Mouse (Mus musculus) myocyte (in vitro differentiated cells): Measurements from ENCODE around the gene Capn11. TPM values are rescaled to one million over a fixed set of nuclear protein-coding genes. Genes with fewer than 3 reads are reported as not detected.

Experiments used
- H3K27me3 ChIP-seq: one replicate; pipeline ENCODE4 v1.6.1; 2011; ENCODE audit not compliant: control insufficient read depth, insufficient read depth, insufficient read length
- H3K36me3 ChIP-seq: one replicate; pipeline ENCODE4 v1.6.1; 2011; ENCODE audit not compliant: control insufficient read depth, insufficient read depth
- H3K4me2 ChIP-seq: one replicate; pipeline ENCODE4 v1.6.1; 2011; ENCODE audit warnings: low read depth, control low read depth
- H3K4me3 ChIP-seq: one replicate; pipeline ENCODE4 v1.5.1; 2011; ENCODE audit warnings: mild to moderate bottlenecking, control low read depth, moderate library complexity
- H3K79me2 ChIP-seq: one replicate; pipeline ENCODE4 v1.6.1; 2011; ENCODE audit not compliant: control insufficient read depth, insufficient read depth
- H3ac ChIP-seq: one replicate; pipeline ENCODE4 v1.6.1; 2011; ENCODE audit not compliant: control insufficient read depth, insufficient read length
- CEBPB ChIP-seq: IDR thresholded peaks from 2 replicates; pipeline ENCODE4 v1.6.1; 2011; ENCODE audit warnings: mild to moderate bottlenecking, moderate library complexity; ENCODE audit not compliant: poor library complexity, insufficient read depth, severe bottlenecking
- E2F4 ChIP-seq: IDR thresholded peaks from one replicate; pipeline ENCODE4 v1.6.1; 2011; ENCODE audit warnings: mild to moderate bottlenecking, control low read depth, moderate library complexity; ENCODE audit not compliant: insufficient read depth
- MAX ChIP-seq: IDR thresholded peaks from one replicate; pipeline ENCODE4 v1.6.1; 2011; ENCODE audit warnings: low read depth, mild to moderate bottlenecking, control low read depth
- MYOD1 ChIP-seq, 3 experiments: IDR thresholded peaks; one replicate each; pipeline ENCODE4 v1.6.1; 2011; ENCODE audit warnings: control low read depth in 2 of 3, low read depth in 2 of 3, mild to moderate bottlenecking in 2 of 3, moderate library complexity in 1 of 3; ENCODE audit not compliant: insufficient read length in 2 of 3, control insufficient read depth in 1 of 3
- MYOG ChIP-seq, 3 experiments: IDR thresholded peaks; one replicate each; pipeline ENCODE4 v1.6.1; 2011; ENCODE audit warnings: control low read depth in 2 of 3, low read depth in 2 of 3, mild to moderate bottlenecking in 2 of 3; ENCODE audit not compliant: insufficient read length in 2 of 3, control insufficient read depth in 1 of 3, insufficient read depth in 1 of 3
- POLR2A ChIP-seq: IDR thresholded peaks from one replicate; pipeline ENCODE4 v1.6.1; 2011; ENCODE audit warnings: low read depth, mild to moderate bottlenecking, control low read depth, moderate library complexity; ENCODE audit not compliant: insufficient read length
- POLR2AphosphoS2 ChIP-seq: IDR thresholded peaks from one replicate; pipeline ENCODE4 v1.6.1; 2011; ENCODE audit warnings: low read depth, control low read depth; ENCODE audit not compliant: insufficient read length
- REST ChIP-seq: IDR thresholded peaks from one replicate; pipeline ENCODE4 v1.6.1; 2011; ENCODE audit warnings: mild to moderate bottlenecking, control low read depth, moderate library complexity; ENCODE audit not compliant: insufficient read depth, insufficient read length
- SRF ChIP-seq: IDR thresholded peaks from one replicate; pipeline ENCODE4 v1.6.1; 2011; ENCODE audit warnings: low read depth; ENCODE audit not compliant: control insufficient read depth, insufficient read length
- TCF12 ChIP-seq: IDR thresholded peaks from one replicate; pipeline ENCODE4 v1.6.1; 2011; ENCODE audit warnings: mild to moderate bottlenecking, control low read depth; ENCODE audit not compliant: poor library complexity, insufficient read depth, severe bottlenecking
- TCF3 ChIP-seq: IDR thresholded peaks from one replicate; pipeline ENCODE4 v1.6.1; 2011; ENCODE audit warnings: low read depth, control low read depth; ENCODE audit not compliant: insufficient read length
- USF1 ChIP-seq: IDR thresholded peaks from one replicate; pipeline ENCODE4 v1.6.1; 2011; ENCODE audit warnings: low read depth, mild to moderate bottlenecking, control low read depth, moderate library complexity
- polyA plus RNA-seq: library from polyadenylated mRNA; unstranded; fragments of >200 nt; fragmentation: generic; extraction: Trizol; gene quantifications from one replicate; pipeline ENCODE4 v1.2.1, GENCODE M21; 2012; ENCODE audit warnings: missing spikeins

Capn11 gene
- polyA plus RNA-seq, 1 experiment, result 0.38 TPM

GRCm38 (mm10) chr17:45582715-45583355 lies 76.3 kb downstream of the Capn11 start:
- no peak for TF ChIP-seq TCF3
- TF ChIP-seq USF1, result no peak
- TF ChIP-seq SRF, result no peak
- TF ChIP-seq CEBPB, result no peak
- no peak for TF ChIP-seq TCF12
- TF ChIP-seq POLR2A, result no peak
- TF ChIP-seq POLR2AphosphoS2, result no peak
- no peak for TF ChIP-seq MYOD1 (IDR thresholded peaks at IDR 0.05; ENCODE audit: control insufficient read depth in 1 of 3, insufficient read length in 2 of 3, low read depth in 2 of 3)
- no peak for TF ChIP-seq E2F4
- no peak for TF ChIP-seq REST
- no peak for TF ChIP-seq MAX
- no peak for TF ChIP-seq MYOG (IDR thresholded peaks at IDR 0.05; ENCODE audit: control insufficient read depth in 1 of 3, insufficient read depth in 1 of 3, insufficient read length in 2 of 3, low read depth in 2 of 3)
- Histone ChIP-seq H3K4me2 (peak overlapping the region; percentile 8), H3ac (no peak overlapping the region), H3K36me3 (peaks cover 28% of the 10 kb centered on the region), H3K27me3 (no peaks in the 10 kb centered on the region), H3K4me3 (no peak overlapping the region), H3K79me2 (no peaks in the 10 kb centered on the region)

DNA sequence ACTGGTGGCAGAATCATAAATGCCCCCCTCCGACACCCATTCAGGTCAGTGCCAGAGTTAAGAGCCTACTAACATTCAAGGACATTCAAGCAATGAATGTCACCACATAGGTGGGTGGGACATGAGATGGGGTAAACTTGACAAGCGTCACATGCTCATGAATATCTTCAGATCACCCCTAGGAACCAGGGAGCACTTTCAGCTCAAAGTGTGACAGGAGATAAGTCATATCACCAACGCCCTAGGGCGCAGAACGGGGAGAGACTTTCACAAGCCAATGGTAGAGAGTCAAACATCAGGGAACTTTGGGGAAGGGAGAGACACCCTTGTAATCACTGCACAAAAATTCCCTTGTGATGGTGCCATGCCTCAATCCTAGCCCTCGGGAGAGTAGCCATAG lies 76.9 kb downstream of the Capn11 start:
- TF ChIP-seq MYOG (IDR thresholded peaks at IDR 0.05; ENCODE audit: control insufficient read depth in 1 of 3, insufficient read depth in 1 of 3, insufficient read length in 2 of 3, low read depth in 2 of 3) (no peak), E2F4 (no peak), POLR2A (no peak), USF1 (no peak), POLR2AphosphoS2 (no peak)
- no peaks in the 10 kb centered on the region for H3K79me2 ChIP-seq
- H3K36me3 ChIP-seq, result peaks cover 24% of the 10 kb centered on the region
- H3K4me3 ChIP-seq, result no peak overlapping the region
- H3ac ChIP-seq, result no peak overlapping the region
- H3K4me2 ChIP-seq, result no peak overlapping the region
- no peaks in the 10 kb centered on the region for H3K27me3 ChIP-seq

- no peak overlapping the region for H3K4me3 ChIP-seq
- H3K36me3 ChIP-seq, result peaks cover 18% of the 10 kb centered on the region
- H3ac ChIP-seq, result no peak overlapping the region
- H3K27me3 ChIP-seq, result no peaks in the 10 kb centered on the region
- peak; percentile 19 for TF ChIP-seq POLR2AphosphoS2
- TF ChIP-seq REST, result no peak
- no peak for TF ChIP-seq MYOG (IDR thresholded peaks at IDR 0.05; ENCODE audit: control insufficient read depth in 1 of 3, insufficient read depth in 1 of 3, insufficient read length in 2 of 3, low read depth in 2 of 3)
- TF ChIP-seq TCF3, result no peak
- no peak for TF ChIP-seq CEBPB
- TF ChIP-seq MYOD1 (IDR thresholded peaks at IDR 0.05; ENCODE audit: control insufficient read depth in 1 of 3, insufficient read length in 2 of 3, low read depth in 2 of 3), result no peak
- peak overlapping the region; percentile 73 for H3K4me2 ChIP-seq
- H3K79me2 ChIP-seq, result no peaks in the 10 kb centered on the region
These were observed 77.5 kb downstream of the Capn11 start for GRCm38 (mm10) chr17:45581567-45581983.

DNA sequence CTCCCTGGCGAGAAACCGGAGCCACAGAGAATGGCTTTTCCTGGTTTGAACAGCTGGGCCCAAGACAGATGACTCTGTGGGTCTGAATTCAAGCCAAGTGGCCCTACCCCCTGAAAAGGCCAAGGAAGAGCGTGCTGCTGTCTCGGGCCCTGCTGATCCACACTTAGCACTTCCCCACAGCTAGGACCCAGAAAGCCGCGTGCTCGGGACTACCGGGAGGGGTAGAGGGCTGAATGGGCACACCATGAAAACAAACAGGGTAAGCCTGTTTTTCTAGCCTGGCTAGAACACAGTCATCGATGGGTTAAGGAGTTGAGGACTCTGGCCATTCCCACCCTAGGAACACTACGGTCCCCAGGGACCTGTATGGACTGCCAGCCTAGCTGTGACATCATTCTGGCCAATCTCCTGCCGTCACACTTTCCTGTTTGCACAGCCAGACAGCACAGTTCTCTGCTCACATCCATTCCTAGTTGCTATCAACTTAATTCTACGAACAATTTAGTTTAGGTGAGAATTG lies 78.1 kb downstream of the Capn11 start:
- Histone ChIP-seq H3K36me3 (peaks cover 13% of the 10 kb centered on the region), H3ac (no peak overlapping the region), H3K4me2 (peak overlapping the region; percentile 73), H3K27me3 (no peaks in the 10 kb centered on the region), H3K4me3 (no peak overlapping the region), H3K79me2 (no peaks in the 10 kb centered on the region)
- TF ChIP-seq POLR2AphosphoS2 (peak; percentile 28), USF1 (no peak), POLR2A (no peak), E2F4 (no peak), CEBPB (no peak), MYOD1 (IDR thresholded peaks at IDR 0.05; ENCODE audit: control insufficient read depth in 1 of 3, insufficient read length in 2 of 3, low read depth in 2 of 3) (peak; percentile 57 to 86 (median 81)), TCF12 (peak; percentile 89), SRF (no peak), MYOG (IDR thresholded peaks at IDR 0.05; ENCODE audit: control insufficient read depth in 1 of 3, insufficient read depth in 1 of 3, insufficient read length in 2 of 3, low read depth in 2 of 3) (peak; percentile 45 to 94 (median 82)), TCF3 (peak; percentile 26)

Other genes with a start within 250 kb of the Capn11 start
- gene Cdc5l, start 225.6 kb downstream of the Capn11 start, polyA plus RNA-seq, result 26.8 TPM
- 0.07 TPM for gene Spats1, start 183.9 kb downstream of the Capn11 start, polyA plus RNA-seq
- 15.5 TPM for gene Aars2, start 152.5 kb downstream of the Capn11 start, polyA plus RNA-seq
- gene Tcte1, start 135.9 kb downstream of the Capn11 start, polyA plus RNA-seq, result not detected
- 0.30 TPM for gene Tmem151b, start 109.6 kb downstream of the Capn11 start, polyA plus RNA-seq
- 7.3 TPM for gene Nfkbie, start 103.6 kb downstream of the Capn11 start, polyA plus RNA-seq
- gene Slc35b2, start 95.5 kb downstream of the Capn11 start, polyA plus RNA-seq, result 80.1 TPM
- gene Hsp90ab1, start 86.1 kb downstream of the Capn11 start, polyA plus RNA-seq, result 1,606 TPM
- gene Slc29a1, start 59.7 kb downstream of the Capn11 start, polyA plus RNA-seq, result 913 TPM
- gene Mymx, start 57.2 kb downstream of the Capn11 start, polyA plus RNA-seq, result 576 TPM
- 276 TPM for gene Mrpl14, start 27.0 kb upstream of the Capn11 start, polyA plus RNA-seq
- gene Tmem63b, start 27.6 kb upstream of the Capn11 start, polyA plus RNA-seq, result 58.4 TPM
- gene 1600014C23Rik, start 74.5 kb upstream of the Capn11 start, polyA plus RNA-seq, result 0.17 TPM